Mouse (Mus musculus) gastrocnemius, postnatal 25 days (tissue): Measurements from ENCODE around the gene Cabp4. TPM values are rescaled to one million over a fixed set of nuclear protein-coding genes. Genes with fewer than 3 reads are reported as not detected.

ENCODE experiments used
- DNase-seq: peaks from one replicate; pipeline ENCODE4 v3.0.0; 2022
- total RNA-seq, 2 experiments: library from RNA; stranded (reverse); gene quantifications; 1 replicate in 1 of 2; 2 replicates in 1 of 2; pipeline ENCODE4 v1.2.3; 2021

Cabp4 gene
- total RNA-seq, 2 experiments from 2014 or later = not detected

DNA sequence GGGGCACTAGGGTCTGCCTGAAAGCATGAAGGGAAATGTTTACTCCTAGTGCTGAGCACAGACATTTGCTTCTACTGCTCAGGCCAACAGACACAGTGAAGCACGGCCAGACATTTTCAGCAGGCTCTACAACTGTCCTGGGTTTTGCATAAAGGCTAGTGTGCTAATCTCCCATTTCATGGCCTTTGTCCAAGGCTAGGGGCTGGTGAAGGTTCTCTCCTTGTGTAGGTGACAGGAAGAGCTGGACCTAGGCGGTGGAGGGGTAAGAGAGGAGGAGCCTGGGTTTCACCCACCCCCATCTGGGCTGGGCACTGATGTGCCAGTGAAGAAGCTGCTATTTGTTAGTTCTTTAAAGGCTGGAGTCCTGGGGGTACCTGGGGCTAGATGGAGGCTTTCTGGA lies 20.9 kb upstream of the Cabp4 start:
- no peak for DNase-seq

DNA sequence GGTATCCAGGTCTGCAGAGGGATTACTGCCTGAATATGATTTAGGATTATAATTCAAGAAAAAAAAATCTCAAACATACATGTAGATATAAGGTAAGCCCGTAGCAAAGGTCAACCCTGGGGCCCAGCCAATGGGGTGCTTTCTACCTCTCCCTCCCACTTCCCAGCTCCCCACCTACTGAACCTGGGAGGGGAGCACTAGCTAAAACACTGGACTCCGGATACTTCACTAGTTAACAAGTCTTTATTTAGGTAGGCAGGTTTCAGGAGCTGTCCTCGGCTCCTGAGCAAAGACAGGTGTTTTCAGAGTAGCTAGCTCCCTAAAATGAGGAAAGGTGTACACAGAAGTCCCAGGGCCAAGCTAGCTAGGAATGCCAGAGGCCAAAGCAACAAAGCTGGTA lies 20.3 kb upstream of the Cabp4 start:
- DNase-seq = no peak

DNA sequence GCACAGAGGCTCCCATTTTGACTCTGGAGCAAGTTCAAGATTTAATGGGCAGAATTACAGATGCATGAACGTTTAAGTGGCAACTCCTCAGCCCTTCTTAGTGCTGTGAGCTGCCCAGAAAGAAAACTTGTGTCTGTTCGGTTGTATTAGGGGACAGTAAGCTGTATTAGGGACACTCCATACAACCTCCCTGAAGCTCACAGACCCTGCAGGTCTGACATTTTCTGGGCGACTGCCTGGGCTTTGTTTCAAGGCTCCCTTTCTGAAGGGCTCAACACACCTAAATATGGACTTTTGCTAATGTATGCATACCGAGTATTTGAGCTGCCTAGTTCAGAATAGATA lies 19.7 kb upstream of the Cabp4 start:
- DNase-seq = no peak

DNA sequence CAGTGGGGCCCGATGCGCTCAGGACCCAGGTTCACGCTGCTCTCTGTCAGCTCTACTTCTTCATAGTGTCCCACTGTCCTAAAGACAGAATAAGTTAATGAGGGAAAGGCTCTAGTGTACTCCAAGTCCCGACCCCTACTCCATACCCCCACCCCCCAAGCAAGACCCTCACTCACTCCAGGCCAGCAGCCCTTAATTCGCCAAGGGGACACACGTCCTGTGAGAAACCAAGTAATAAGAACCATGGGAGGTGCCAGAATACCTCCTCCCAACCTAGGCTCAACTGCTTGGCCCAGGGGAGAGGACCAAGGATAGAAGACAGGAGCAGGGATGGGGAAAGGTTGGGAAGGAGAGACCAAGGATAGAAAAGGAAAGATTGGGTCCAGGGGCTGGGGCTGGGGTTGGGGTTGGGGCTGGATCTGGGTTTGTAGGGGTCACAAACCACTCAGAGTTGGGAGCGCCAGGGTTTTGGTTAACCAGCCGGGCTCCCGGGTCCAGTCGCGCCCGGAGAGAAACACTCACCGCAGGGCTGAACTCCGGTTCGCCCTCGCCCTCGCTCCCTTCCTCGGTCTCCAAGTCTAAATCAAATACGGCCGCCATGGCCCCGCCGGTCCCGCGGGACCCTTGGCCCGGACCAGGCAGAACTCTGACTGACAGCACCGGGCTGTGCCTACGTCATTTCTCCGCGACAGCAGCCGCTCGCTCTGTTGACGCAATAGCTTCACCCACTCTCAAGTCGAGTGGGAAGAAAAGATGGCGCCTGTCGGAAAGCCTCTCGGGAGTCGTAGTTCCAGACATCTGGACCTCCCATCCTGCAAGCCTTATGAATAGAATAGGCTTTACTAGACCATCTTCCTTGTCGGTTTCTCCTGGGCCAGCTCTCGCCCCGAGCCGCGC lies 19.1 kb upstream of the Cabp4 start, which contains the start of gene Rps6kb2:
TSS of gene Rps6kb2 (minus strand) at position 709 of the 897 bp plus-strand sequence.
- peak; percentile 96 for DNase-seq

DNA sequence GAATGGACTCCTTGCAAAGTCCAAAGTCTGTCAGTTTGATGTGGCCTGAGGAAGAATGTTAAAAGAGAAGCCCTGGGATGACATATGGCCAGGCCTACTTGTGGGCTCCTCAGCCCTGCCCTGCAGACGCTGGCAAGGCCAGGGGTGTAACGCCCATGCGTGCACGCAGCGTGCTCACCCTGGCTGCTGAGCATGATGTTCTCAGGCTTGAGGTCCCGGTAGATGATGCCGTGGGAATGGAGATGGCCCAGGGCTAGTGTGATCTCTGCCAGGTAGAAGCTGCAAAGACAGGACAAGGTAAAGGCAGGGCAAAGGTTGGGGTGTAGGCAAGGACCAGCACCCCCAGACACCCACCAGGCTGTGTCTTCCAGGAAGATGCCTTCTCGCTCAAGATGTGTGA lies 15.2 kb upstream of the Cabp4 start:
- no peak for DNase-seq

DNA sequence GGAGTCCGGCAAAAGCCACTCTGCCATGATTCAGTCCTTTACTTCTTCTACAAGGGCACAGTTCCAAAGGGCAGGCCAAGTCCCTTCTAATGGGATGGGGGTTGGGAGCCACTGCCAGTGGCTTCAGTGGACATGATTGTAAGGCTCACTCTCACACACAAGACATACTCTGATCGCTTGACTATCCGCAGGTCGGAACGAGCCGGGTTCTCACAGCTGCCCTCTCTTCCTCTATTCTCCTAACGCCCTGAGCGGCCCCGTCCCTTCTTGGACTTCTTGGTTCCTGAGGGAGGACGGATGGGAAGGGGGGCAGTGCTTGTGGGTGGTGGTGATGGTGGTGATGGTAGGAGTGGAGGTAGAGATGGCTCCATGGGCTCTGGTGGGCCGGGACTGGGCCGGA lies 12.9 kb upstream of the Cabp4 start:
- no peak for DNase-seq

DNA sequence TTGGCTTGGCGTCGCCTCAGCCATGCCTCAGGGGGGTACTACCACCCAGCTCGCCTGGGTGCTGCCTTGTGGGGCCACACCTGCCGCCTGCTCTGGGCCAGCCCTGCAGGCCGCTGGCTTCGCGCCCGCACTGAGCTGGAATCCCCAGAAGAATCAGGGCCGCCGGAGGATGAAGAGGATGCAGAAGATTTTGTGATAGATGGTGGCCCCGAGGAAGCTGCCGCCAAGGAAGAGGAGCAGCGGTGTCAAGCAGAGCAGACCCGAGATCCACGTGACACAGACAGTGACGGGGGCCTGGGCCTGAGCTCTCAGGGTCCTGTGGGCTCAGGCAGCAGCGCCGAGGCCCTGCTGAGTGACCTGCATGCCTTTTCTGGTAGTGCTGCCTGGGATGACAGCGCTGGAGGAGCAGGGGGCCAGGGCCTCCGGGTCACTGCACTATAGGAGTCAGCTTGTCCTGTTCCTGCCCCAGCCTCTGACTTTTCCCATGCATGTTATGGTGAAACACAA lies 12.3 kb upstream of the Cabp4 start:
- no peak for DNase-seq

DNA sequence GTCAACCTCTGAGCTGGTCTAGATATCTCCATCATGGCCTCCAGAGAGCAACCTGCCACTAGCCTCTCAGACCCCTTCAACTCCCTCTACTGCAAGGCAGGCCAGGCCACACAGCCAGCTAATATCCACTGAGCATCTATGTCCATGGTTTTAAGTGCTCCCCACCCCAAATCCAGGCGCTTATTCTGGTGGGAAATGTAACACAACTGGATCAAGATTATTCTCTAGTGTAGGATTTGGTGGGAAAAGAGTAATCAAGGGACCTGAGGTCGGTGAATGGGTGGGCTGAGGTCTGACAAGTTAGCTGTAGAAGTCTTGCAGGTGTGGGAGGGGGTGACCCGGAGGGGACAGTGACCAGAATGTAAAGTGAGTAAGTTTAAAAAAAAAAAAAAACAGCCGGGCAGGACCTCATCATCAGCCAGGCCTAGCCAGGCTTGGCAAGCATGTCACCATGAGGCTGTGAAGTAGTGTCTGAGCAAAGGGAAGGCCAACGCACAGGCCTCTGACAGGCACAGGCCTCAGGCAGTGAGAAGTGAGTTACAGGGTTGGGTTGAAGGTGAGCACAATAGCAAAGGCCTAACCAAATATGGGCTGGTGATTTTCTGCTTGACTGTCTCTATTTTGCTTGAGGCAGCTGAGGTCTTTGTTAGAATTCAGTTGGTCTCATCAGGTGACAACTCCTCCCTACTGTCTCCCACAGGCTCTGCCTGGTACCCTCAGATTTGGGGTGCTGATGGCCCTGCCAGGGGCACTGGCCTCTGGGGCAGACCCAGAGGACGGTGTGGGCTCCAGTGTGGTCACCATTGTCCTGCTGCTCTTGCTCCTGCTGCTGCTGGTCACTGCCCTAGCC lies 11.6 kb upstream of the Cabp4 start:
- DNase-seq = no peak

DNA sequence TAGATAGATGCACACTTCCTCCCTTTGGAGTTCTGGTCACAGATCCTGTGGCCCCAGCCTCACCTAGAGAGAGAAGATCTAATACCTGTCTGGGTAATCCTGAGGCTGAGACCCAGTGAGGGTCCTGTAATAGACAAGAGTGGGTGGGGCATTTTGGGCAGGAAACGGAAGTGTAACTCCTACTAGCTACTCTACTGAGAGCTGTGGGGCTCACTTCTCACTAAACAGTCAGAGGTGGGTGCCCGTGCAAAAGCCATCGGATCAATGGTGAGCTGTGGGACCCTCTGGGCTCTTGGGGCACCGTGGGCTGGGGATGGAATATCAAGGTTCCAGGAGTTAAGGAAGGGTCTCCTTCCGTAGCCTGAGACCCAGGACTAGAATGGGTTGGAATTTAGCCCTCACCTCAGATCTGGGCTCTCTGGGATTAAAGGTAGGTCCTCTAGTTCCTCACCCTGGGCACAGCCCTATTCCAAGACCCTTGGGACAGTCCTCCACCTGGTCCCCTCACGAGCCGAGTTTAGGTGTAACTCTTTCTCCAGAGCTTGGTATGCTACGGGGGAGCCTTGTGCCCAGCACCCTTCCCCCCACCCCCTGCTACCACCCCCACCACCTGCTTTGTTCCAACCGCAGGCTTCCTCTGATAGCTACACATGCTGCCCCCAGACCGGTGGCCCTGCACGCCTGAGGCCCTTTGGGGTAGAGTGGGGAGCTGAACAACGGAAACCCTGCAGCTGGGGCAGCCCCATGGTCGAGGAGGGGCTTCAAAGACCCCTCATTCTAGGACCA lies 10.8 kb upstream of the Cabp4 start:
- no peak for DNase-seq

DNA sequence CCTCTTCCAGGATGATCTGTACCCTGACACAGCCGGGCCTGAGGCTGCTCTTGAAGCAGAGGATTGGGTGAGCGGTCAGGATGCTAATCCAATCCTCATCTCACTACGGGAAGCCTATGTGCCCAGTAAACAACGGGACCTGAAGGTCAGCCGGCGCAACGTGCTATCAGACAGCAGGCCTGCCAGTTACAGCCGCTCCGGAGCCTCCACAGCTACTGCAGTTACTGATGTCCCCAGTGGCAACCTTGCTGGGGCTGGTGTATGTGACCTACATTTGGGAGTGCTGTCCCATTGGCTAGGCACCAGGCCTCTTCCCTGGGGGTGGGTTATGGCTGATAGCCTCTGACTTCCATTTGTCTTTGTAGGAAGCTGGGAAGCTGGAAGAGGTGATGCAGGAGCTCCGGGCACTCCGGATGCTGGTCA lies 9.4 kb upstream of the Cabp4 start, which contains the start of gene Ptprcap:
TSS of gene Ptprcap (plus strand) at position 373 of the 423 bp plus-strand sequence.
- no peak for DNase-seq

DNA sequence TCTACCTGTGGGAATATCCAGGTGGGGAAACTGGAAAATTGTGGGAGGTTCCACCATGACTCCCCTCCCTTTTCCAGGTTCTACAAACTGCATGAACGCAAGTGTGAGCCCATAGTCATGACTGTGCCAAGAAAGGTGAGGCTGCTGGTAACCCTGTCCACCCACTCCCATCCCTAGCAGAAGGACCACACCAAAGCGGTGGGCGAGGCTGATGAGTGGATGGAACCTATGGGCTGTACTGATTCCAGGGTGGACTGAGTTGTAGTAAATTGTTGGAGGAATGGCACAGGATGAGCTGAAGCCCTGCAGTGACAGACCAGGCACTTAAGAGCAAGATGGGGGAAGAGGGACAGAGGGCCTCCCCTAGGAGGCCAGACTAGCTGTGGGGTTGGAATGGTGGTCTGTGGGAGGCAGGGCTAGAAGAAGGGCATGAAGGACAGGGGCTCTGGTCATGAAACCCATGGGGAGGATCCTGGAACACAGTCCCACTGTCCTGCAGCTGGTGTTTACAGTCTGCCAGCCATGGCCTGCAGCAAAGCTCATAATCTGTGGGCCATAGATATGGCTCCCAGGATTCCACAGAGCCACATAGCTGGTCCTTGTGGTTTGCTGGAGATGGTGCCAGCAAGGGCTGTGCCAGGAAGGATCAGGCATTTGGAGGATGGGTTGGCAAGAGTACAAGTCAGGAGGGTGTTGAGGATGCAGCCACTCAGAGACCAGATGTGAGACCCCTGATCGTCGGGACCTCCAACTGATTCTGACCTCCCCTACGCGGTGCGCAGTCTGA lies 8.8 kb upstream of the Cabp4 start:
- no peak for DNase-seq

DNA sequence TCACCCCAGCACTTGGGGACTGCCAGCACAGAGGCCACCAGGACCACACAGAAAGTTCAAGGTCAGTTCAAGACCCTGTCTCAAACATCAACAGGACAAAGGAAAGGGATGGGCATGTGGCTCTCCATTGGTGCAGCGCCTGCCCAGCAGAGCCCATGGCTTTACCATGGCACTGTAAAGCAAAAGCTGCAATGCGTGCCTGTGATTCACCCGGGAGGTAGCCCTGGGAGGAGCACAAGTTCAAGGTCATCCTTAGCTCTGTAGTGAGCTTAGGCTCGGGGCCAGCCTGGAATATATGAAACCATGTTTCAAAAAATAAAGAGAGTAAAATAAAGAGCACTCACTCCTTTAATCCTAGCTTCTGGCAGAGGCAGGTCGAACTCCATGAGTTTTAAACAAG lies 8.1 kb upstream of the Cabp4 start:
- no peak for DNase-seq

DNA sequence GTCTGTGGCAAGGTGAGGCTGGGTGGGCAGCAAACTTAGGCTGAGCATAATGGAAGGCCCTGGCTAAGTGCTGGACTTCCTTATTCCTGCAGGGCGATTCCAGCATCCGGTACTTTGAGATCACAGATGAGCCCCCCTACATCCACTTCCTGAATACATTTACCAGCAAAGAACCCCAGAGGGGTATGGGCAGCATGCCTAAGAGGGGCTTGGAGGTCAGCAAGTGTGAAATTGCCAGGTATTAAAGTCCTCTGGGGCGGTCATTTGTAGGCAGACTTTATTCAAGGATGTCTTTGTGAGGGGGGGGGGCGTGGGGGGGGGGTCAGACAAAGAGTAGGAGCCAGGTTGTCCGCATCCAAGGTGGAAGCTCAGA lies 7.6 kb upstream of the Cabp4 start:
- no peak for DNase-seq

DNA sequence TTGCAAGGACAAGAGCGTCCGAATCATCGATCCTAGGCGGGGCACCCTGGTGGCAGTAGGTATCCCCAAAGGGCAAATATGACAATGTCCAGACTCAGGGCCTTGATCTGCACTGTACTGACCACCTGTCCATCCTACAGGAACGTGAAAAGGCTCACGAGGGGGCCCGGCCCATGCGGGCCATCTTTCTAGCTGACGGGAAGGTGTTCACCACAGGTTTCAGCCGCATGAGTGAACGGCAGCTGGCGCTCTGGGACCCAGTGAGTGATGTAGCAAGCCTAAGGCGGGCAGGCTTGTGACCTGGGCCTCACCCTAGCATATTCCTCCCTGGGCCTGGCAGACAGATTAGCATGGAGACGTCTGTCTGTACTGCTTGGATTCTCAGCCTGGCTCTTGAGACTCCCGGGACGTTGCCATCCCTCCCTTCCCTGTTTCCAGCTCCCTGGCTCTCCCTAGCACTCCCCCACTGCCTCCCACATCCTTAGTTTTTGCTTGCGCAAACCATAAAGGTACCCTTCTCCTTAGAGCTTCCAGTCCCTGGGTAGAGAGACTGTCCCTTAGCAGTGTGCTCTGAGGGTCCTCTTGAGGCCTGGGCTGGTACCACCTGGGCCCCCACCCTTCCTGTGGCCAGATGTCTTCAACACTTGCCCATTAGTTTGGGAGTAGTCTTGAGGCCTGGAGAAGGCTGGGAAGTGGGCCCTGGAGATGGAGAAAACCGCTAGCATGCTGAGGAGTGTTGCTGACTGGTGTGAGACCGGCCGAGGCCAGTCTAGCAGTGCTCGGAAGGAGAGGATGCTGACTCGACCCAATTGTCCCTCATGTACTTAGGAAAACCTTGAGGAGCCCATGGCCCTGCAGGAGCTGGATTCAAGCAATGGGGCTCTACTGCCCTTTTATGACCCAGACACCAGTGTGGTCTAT lies 7.0 kb upstream of the Cabp4 start:
- no peak for DNase-seq

DNA sequence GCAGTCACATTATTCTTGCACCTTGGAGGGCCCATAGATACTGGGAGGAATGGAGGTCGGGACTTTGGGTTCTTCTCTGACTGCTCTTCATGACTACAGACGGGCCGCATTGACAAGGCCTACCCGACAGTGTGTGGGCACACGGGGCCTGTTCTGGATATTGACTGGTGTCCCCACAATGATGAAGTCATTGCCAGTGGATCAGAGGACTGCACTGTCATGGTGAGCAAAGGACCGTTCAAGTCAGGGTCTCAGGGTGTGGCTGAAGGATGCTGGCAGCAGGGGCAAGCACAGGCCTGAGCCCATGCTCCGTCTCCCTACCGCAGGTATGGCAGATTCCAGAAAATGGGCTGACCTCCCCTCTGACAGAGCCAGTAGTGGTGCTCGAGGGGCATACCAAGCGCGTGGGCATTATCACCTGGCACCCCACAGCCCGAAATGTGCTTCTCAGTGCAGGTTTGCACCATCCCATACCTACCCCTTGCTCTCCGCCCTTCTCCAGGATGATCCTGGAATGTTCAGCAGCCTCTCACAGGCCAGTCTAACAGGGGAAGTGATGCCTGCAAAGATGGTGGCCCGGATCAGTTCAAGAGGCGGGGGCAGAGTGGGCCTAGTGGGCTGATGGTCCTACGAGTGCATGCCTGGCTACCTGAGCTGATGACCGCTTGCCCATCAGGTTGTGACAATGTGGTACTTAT lies 6.1 kb upstream of the Cabp4 start:
- no peak for DNase-seq

DNA sequence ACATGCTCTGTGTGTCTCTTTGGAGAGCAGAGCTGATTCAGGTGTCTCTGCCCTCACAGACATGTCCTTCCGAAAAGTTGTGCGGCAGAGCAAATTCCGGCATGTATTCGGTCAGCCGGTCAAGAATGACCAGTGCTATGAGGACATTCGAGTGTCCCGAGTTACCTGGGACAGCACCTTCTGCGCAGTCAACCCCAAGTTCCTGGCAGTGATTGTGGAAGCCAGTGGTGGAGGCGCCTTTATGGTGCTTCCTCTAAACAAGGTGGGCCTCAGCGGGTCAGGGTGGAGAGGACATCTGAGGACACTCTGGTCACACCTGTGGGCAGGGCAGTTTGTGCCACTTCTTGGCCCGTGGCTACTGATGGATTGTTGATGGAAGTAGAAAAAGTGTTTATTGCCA lies 5.5 kb upstream of the Cabp4 start:
- no peak for DNase-seq

DNA sequence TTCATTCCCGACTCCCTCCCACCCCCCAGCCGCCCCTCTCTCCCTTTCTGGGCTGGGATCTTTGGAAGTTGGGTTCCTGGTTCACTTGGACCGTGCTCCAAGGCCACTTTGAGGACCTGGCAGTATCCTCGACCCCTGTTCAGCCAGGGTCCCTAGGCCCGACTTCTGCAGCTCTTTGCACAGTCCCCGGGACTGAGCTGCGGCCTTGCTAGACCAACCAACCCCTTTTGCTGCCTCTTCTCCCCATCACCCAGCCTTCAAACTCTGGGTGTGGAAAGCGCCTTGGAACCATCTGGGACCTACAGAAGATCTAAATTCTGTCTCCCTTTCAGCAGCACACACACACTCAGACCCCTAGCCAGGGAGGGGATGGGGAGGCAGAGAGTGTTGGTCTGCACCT lies 5.0 kb upstream of the Cabp4 start:
- DNase-seq = no peak

DNA sequence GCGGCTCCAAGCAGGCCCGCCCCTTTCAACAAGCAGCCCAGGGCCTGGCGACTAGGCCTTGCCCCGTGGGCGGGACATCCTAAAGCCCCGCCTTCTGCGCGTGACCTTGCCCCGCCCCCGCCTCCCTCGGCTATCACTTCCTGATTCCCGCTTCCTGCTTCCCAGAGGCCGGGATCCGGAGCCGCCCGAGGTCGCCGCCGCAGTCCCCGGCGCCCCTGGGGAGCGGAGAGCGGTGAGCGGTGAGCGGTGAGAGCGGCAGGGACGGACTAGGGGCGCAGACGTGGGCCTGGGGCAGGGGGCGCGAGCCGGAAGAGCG lies 4.6 kb upstream of the Cabp4 start, which contains the start of gene Coro1b:
TSS of gene Coro1b (plus strand) at position 129 of the 316 bp plus-strand sequence.
- peak; percentile 98 for DNase-seq

DNA sequence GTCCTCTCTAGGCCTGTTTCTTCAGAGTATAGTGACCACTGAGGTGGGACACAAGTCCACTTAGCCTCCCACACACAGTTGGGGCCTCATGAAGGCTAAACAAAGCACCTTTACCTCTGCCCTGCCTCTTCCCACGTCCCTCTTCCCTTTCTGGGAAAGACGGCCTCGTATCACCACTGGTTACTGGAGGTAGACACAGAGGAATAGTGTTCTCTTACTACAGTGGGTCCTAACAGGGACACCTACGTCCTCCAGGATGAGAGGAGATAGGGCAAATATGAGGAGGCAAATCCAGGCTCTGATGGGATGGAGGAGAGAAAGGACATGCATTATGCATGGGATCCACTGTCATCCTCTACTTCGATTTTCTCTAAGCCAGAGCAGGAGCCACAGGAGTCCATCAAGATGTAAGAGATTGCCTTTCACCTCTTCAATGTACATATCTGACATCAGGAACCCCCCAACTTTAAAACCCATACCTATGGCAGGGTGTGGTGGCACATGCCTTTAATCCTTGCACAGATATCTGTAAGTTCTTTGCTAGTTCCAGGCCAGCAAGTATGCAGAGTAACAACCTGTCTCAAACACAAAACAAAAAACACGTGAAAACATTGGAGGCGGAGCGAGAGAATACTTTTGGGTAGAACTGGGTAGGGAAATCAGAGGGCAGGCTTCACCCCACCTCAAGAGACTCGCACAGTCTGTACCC lies 4.1 kb upstream of the Cabp4 start:
- DNase-seq = no peak
